Mouse (Mus musculus) liver, embryonic 16.5 days (tissue): ENCODE results near the gene Unc5c. TPM values are rescaled to one million over a fixed set of nuclear protein-coding genes. Genes with fewer than 3 reads are reported as not detected.

Experiments used
- ATAC-seq: fragments of 200-750 bp; cut with Nextera tagmentation; 2 replicates; pipeline ENCODE4 v1.8.0; 2017; ENCODE audit warnings: low read depth, mild to moderate bottlenecking, moderate number of reproducible peaks, moderate library complexity
- H3K27ac ChIP-seq: fragments of 300-500 bp; sonication (generic); 2 replicates; pipeline ENCODE4 v1.5.1; 2014; ENCODE audit warnings: mild to moderate bottlenecking, low read length
- H3K27me3 ChIP-seq: fragments of 300-500 bp; sonication (generic); 2 replicates; pipeline ENCODE4 v1.6.1; 2014; ENCODE audit warnings: low read depth, low read length, mixed read lengths; ENCODE audit not compliant: control insufficient read depth, insufficient read depth
- H3K36me3 ChIP-seq: fragments of 300-500 bp; sonication (generic); 2 replicates; pipeline ENCODE4 v1.6.1; 2014; ENCODE audit warnings: mild to moderate bottlenecking; ENCODE audit not compliant: control insufficient read depth, insufficient read depth
- H3K4me1 ChIP-seq: fragments of 300-500 bp; sonication (generic); 2 replicates; pipeline ENCODE4 v1.6.1; 2014; ENCODE audit warnings: low read depth, low read length, mixed read lengths; ENCODE audit not compliant: control insufficient read depth
- H3K4me2 ChIP-seq: fragments of 300-500 bp; sonication (generic); 2 replicates; pipeline ENCODE4 v1.6.1; 2014; ENCODE audit warnings: low read depth, low read length, mixed read lengths
- H3K4me3 ChIP-seq: fragments of 300-500 bp; sonication (generic); 2 replicates; pipeline ENCODE4 v1.5.1; 2014; ENCODE audit warnings: low read depth, mild to moderate bottlenecking, low read length
- H3K9ac ChIP-seq: fragments of 300-500 bp; sonication (generic); 2 replicates; pipeline ENCODE4 v1.6.1; 2014; ENCODE audit warnings: low read depth, low read length
- H3K9me3 ChIP-seq: fragments of 300-500 bp; sonication (generic); replicated peaks from 2 replicates; pipeline ENCODE4 v1.6.1; 2016; ENCODE audit warnings: low read length; ENCODE audit not compliant: control insufficient read depth
- WGBS: fragments of 180-500 bp; shearing (Covaris S2); extraction: QIAGEN DNeasy Blood & Tissue Kit; methylation state at CpG from one replicate; pipeline ENCODE4 v1.1.7; 2014; ENCODE audit not compliant: insufficient replicate concordance; 5-methylcytosine and 5-hydroxymethylcytosine counted together
- polyA plus RNA-seq: library from polyadenylated mRNA; unstranded; fragments of >200 nt; fragmentation: Nextera tagmentation; extraction: Ambion mirVana; gene quantifications from 2 replicates; pipeline ENCODE4 v1.2.1, GENCODE M21; 2015

Gene Unc5c
- polyA plus RNA-seq, 1 experiment from 2014 or later: 0.05 TPM

GRCm38 (mm10) chr3:141538120-141538519 lies 73.1 kb downstream of the Unc5c start:
- H3K4me2 ChIP-seq: no peak overlapping the region
- H3K27ac ChIP-seq: no peak overlapping the region
- H3K9ac ChIP-seq: no peak overlapping the region
- no peaks in the 10 kb centered on the region for H3K9me3 ChIP-seq
- H3K4me1 ChIP-seq: no peaks in the 10 kb centered on the region
- H3K4me3 ChIP-seq: no peak overlapping the region
- 55% methylated on average over 1 of the region's 1 CpGs for WGBS
- no peak for ATAC-seq
- no peaks in the 10 kb centered on the region for H3K27me3 ChIP-seq
- H3K36me3 ChIP-seq: no peaks in the 10 kb centered on the region

- no peak overlapping the region for H3K27ac ChIP-seq
- H3K4me1 ChIP-seq: no peaks in the 10 kb centered on the region
- H3K4me2 ChIP-seq: no peak overlapping the region
- no peak for ATAC-seq
- H3K9ac ChIP-seq: no peak overlapping the region
- 73% methylated on average over 7 of the region's 7 CpGs for WGBS
- no peak overlapping the region for H3K4me3 ChIP-seq
- no peaks in the 10 kb centered on the region for H3K27me3 ChIP-seq
- H3K9me3 ChIP-seq: no peaks in the 10 kb centered on the region
- H3K36me3 ChIP-seq: no peaks in the 10 kb centered on the region
These were observed 75.7 kb downstream of the Unc5c start for GRCm38 (mm10) chr3:141540749-141541148.

DNA sequence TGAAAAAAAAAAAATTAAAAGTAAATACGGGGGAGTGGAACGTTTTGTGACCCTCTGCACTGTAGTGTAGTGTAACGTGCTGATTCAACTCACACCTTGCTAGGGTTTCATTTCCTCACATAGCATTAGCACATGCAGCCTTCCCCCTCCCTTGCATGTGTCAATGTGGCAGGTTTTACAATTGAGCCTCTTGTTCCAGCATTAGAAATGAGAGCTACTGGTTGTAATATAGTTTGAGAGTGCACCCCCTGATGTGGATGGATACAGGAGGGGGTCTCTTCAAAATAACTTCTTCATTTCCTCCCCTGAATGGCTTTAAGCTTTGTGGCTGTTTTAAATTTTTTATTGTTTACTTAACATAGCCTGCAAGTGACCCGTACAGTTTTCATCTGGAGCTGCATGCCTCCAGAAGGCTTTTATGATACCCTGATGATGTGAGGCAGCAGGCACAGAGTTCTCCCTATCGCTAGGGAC lies 82.4 kb downstream of the Unc5c start:
- 47% methylated on average over 5 of the region's 5 CpGs for WGBS

DNA sequence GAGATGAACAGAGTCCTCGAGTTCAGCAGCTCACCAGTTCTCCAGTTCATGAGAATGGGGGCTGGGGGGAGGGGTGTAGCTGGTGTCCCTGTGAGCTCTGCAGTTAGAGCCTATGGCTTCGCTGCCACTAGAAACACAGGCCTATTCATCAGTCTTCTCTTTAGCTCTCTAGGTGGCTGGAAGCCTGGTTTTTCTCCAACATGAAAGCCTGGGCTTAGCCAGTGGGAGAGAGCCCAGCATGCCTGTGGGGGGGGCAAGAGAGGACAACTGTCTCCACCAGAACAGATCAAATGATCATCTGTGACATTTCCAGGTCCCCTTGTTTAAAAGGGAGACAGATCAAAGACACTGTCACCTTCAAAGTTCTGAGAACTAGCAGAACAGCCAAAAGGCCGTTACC lies 84.6 kb downstream of the Unc5c start:
- no peak overlapping the region for H3K4me3 ChIP-seq
- ATAC-seq: no peak
- 39% methylated on average over 3 of the region's 3 CpGs for WGBS

More for the DNA sequence above, 82.4 kb downstream of the Unc5c start:
- no peaks in the 10 kb centered on the region for H3K9me3 ChIP-seq
- H3K4me2 ChIP-seq: no peak overlapping the region
- H3K36me3 ChIP-seq: no peaks in the 10 kb centered on the region
- H3K27ac ChIP-seq: no peak overlapping the region
- H3K4me1 ChIP-seq: no peaks in the 10 kb centered on the region
- H3K4me3 ChIP-seq: no peak overlapping the region
- H3K27me3 ChIP-seq: no peaks in the 10 kb centered on the region
- ATAC-seq: no peak
- H3K9ac ChIP-seq: no peak overlapping the region

GRCm38 (mm10) chr3:141552960-141553359 lies 87.9 kb downstream of the Unc5c start:
- H3K4me1 ChIP-seq: no peaks in the 10 kb centered on the region
- H3K4me3 ChIP-seq: no peak overlapping the region
- no peak for ATAC-seq
- no peak overlapping the region for H3K4me2 ChIP-seq
- no peaks in the 10 kb centered on the region for H3K36me3 ChIP-seq
- no peaks in the 10 kb centered on the region for H3K9me3 ChIP-seq
- H3K27me3 ChIP-seq: no peaks in the 10 kb centered on the region
- H3K9ac ChIP-seq: no peak overlapping the region
- H3K27ac ChIP-seq: no peak overlapping the region
- WGBS: 48% methylated on average over 1 of the region's 1 CpGs

More for the DNA sequence above, 84.6 kb downstream of the Unc5c start:
- H3K27ac ChIP-seq: no peak overlapping the region
- H3K4me2 ChIP-seq: no peak overlapping the region
- H3K27me3 ChIP-seq: no peaks in the 10 kb centered on the region
- H3K4me1 ChIP-seq: no peaks in the 10 kb centered on the region
- no peaks in the 10 kb centered on the region for H3K9me3 ChIP-seq
- no peaks in the 10 kb centered on the region for H3K36me3 ChIP-seq
- no peak overlapping the region for H3K9ac ChIP-seq

GRCm38 (mm10) chr3:141557072-141557471 lies 92.1 kb downstream of the Unc5c start:
- Histone ChIP-seq H3K4me2 (no peak overlapping the region), H3K4me3 (no peak overlapping the region), H3K27me3 (no peaks in the 10 kb centered on the region), H3K9ac (no peak overlapping the region), H3K27ac (no peak overlapping the region), H3K4me1 (no peaks in the 10 kb centered on the region), H3K9me3 (no peaks in the 10 kb centered on the region), H3K36me3 (no peaks in the 10 kb centered on the region)
- 54% methylated on average over 5 of the region's 5 CpGs for WGBS
- ATAC-seq: no peak

DNA sequence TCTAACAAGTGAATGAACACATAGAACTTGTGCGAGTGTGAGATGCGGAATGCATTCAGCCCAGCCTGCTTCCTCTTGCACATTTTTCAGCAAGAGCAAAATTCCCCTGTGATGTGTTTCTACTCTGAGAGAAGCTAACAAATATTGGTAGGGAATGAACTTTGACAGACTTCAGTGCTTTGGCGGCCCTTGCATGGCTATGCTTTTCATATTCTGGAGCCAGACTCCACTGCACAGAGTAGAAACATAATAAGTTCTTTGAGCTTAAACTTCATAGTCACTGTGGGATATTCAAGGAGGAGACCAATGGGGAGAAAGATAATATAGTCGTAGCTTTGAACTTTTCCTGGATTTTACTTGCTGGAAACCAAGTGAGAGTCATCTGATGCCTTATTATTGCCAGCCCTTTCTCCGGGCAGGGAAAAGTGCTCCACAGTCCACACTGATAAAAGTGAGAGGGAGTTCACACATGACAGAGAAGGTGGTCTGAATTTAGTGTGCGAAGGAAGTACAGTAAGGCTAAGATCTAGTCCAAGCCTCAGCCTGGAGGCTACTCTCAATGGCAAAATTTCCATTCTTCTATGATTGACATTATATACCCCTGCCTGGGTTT lies 110.2 kb downstream of the Unc5c start:
- no peak overlapping the region for H3K4me2 ChIP-seq
- no peak overlapping the region for H3K4me3 ChIP-seq
- no peaks in the 10 kb centered on the region for H3K4me1 ChIP-seq
- ATAC-seq: no peak
- no peaks in the 10 kb centered on the region for H3K36me3 ChIP-seq
- H3K9ac ChIP-seq: no peak overlapping the region
- H3K27me3 ChIP-seq: no peaks in the 10 kb centered on the region
- no peaks in the 10 kb centered on the region for H3K9me3 ChIP-seq
- no peak overlapping the region for H3K27ac ChIP-seq
- 59% methylated on average over 6 of the region's 6 CpGs for WGBS

GRCm38 (mm10) chr3:141577382-141577781 lies 112.4 kb downstream of the Unc5c start:
- no peak overlapping the region for H3K27ac ChIP-seq
- H3K36me3 ChIP-seq: no peaks in the 10 kb centered on the region
- no peak overlapping the region for H3K9ac ChIP-seq
- WGBS: 57% methylated on average over 2 of the region's 2 CpGs
- H3K9me3 ChIP-seq: no peaks in the 10 kb centered on the region
- H3K27me3 ChIP-seq: no peaks in the 10 kb centered on the region
- ATAC-seq: no peak
- no peaks in the 10 kb centered on the region for H3K4me1 ChIP-seq
- H3K4me2 ChIP-seq: no peak overlapping the region
- no peak overlapping the region for H3K4me3 ChIP-seq

DNA sequence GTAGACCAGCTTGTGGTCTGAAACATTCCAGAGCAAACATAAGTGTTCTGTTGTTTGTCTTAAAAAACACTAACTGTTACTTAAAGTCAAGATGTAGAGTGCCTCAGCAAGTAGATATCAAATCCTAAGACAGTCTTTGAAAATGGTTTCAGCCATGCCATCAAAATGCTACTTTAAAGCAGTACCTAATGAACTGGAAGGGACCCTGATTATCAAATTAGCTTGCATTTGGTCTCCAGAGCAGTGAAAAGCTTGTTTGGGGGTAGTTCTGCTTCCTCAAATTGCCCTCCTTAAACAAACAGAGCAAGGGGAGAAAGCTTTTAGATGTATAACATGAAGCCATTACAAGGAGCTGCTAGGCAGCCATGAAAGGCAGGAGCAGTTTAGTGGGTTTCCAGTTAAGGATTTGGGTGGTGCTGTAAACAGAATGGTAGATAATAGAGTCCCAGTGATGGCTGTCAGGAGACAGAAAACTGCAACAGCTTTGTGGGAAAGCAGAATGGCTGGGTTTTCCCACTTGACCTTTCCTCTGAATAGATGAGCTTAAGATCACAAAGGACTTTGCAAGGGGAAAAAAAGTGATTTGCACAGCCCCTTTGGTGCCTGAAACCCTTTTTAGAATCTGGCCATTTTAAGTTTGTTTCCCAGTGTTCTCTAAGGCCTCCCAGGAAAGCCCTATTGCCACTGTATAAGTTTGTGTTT lies 116.3 kb downstream of the Unc5c start:
- Histone ChIP-seq H3K27me3 (no peaks in the 10 kb centered on the region), H3K27ac (no peak overlapping the region), H3K9ac (no peak overlapping the region), H3K4me1 (no peaks in the 10 kb centered on the region), H3K4me3 (no peak overlapping the region), H3K36me3 (no peaks in the 10 kb centered on the region), H3K4me2 (no peak overlapping the region), H3K9me3 (no peaks in the 10 kb centered on the region)
- ATAC-seq: no peak
